Mouse (Mus musculus) limb, embryonic 13.5 days (tissue): ENCODE results near the gene Arl9. TPM values are rescaled to one million over a fixed set of nuclear protein-coding genes. Genes with fewer than 3 reads are reported as not detected.
A peak's percentile ranks its signal among the peaks of the same experiment; 100 is the strongest.
"Not testable (repeated sequence)": the region's sequence is repeated elsewhere in the genome, so short reads cannot be mapped to it uniquely, and the experiment has no call there.

Source experiments
- ATAC-seq: fragments of 200-750 bp; cut with Nextera tagmentation; 2 replicates; pipeline ENCODE4 v1.8.0; 2017; ENCODE audit warnings: low read depth, moderate number of reproducible peaks, moderate TSS enrichment; ENCODE audit not compliant: low FRiP score
- H3K27ac ChIP-seq: fragments of 300-500 bp; sonication (generic); 2 replicates; pipeline ENCODE4 v1.5.1; 2015; ENCODE audit warnings: inconsistent platforms, mild to moderate bottlenecking, moderate library complexity
- H3K27me3 ChIP-seq: fragments of 300-500 bp; sonication (generic); 2 replicates; pipeline ENCODE4 v1.6.1; 2015; ENCODE audit warnings: mild to moderate bottlenecking, inconsistent platforms
- H3K36me3 ChIP-seq: fragments of 300-500 bp; sonication (generic); 2 replicates; pipeline ENCODE4 v1.6.1; 2015; ENCODE audit warnings: inconsistent platforms, mild to moderate bottlenecking, moderate library complexity
- H3K4me1 ChIP-seq: fragments of 300-500 bp; sonication (generic); 2 replicates; pipeline ENCODE4 v1.6.1; 2015; ENCODE audit warnings: inconsistent platforms
- H3K4me2 ChIP-seq: fragments of 300-500 bp; sonication (generic); replicated peaks from 2 replicates; pipeline ENCODE4 v1.6.1; 2015; ENCODE audit warnings: inconsistent platforms, mild to moderate bottlenecking, moderate library complexity
- H3K4me3 ChIP-seq: fragments of 300-500 bp; sonication (generic); 2 replicates; pipeline ENCODE4 v1.5.1; 2015; ENCODE audit warnings: moderate library complexity, mild to moderate bottlenecking, inconsistent platforms
- H3K9ac ChIP-seq: fragments of 300-500 bp; sonication (generic); 2 replicates; pipeline ENCODE4 v1.6.1; 2015; ENCODE audit warnings: mild to moderate bottlenecking, inconsistent platforms
- H3K9me3 ChIP-seq: fragments of 300-500 bp; sonication (generic); 2 replicates; pipeline ENCODE4 v1.6.1; 2016; ENCODE audit warnings: inconsistent platforms
- WGBS: fragments of 180-500 bp; shearing (Covaris S2); methylation state at CpG from one replicate; pipeline ENCODE4 v1.1.7; 2015; 5-methylcytosine and 5-hydroxymethylcytosine counted together
- polyA plus RNA-seq: library from polyadenylated mRNA; unstranded; fragments of >200 nt; fragmentation: Nextera tagmentation; extraction: Ambion mirVana; gene quantifications from 2 replicates; pipeline ENCODE4 v1.2.1, GENCODE M21; 2015

The Arl9 gene
- polyA plus RNA-seq = not detected in 2 replicates

- no peaks in the 10 kb centered on the region for H3K4me1 ChIP-seq
- H3K4me2 ChIP-seq = no peak within 1 kb of the TSS
- H3K27me3 ChIP-seq = no peaks in the 10 kb centered on the region
- no peak for ATAC-seq
- peaks cover 4% of the 10 kb centered on the region; the same call in 1 of the 2 replicates for H3K9me3 ChIP-seq
- no peak within 1 kb of the TSS for H3K27ac ChIP-seq
- no peak within 1 kb of the TSS for H3K4me3 ChIP-seq
- peaks cover 21% of the 10 kb centered on the region for H3K36me3 ChIP-seq
- WGBS = 94% methylated on average over 6 of the region's 6 CpGs
- no peak within 1 kb of the TSS for H3K9ac ChIP-seq
Measured at GRCm38 (mm10) chr5:77004051-77004821, at the start of gene Arl9. Arl9 (plus strand) TSS chr5:77004055.

- ATAC-seq = no peak
- H3K9me3 ChIP-seq = no peaks in the 10 kb centered on the region
- H3K4me1 ChIP-seq = peaks cover 43% of the 10 kb centered on the region
- WGBS = 75% methylated on average over 6 of the region's 6 CpGs
- H3K27me3 ChIP-seq = no peaks in the 10 kb centered on the region
- no peak overlapping the region for H3K4me3 ChIP-seq
- H3K27ac ChIP-seq = 0 out of 2 replicates have a peak overlapping the region, but pooled peaks have one; percentile 7
- H3K4me2 ChIP-seq = no peak overlapping the region
- peaks cover 42% of the 10 kb centered on the region for H3K36me3 ChIP-seq
- H3K9ac ChIP-seq = no peak overlapping the region
Measured at GRCm38 (mm10) chr5:76954271-76954900, 49.5 kb upstream of the Arl9 start.

- H3K4me3 ChIP-seq = no peak overlapping the region
- no peak overlapping the region for H3K9ac ChIP-seq
- H3K36me3 ChIP-seq = peaks cover 51% of the 10 kb centered on the region
- no peak overlapping the region for H3K4me2 ChIP-seq
- no peak for ATAC-seq
- peaks cover 33% of the 10 kb centered on the region for H3K4me1 ChIP-seq
- 87% methylated on average over 4 of the region's 4 CpGs for WGBS
- no peaks in the 10 kb centered on the region for H3K27me3 ChIP-seq
- peak overlapping the region; percentile 44; the same call in 1 of the 2 replicates for H3K27ac ChIP-seq
- no peaks in the 10 kb centered on the region for H3K9me3 ChIP-seq
Measured at GRCm38 (mm10) chr5:76955474-76955873, 48.4 kb upstream of the Arl9 start.

- 84% methylated on average over 1 of the region's 1 CpGs for WGBS
- Histone ChIP-seq H3K4me1 (peaks cover 25% of the 10 kb centered on the region), H3K4me3 (no peak overlapping the region), H3K36me3 (peaks cover 75% of the 10 kb centered on the region), H3K27ac (no peak overlapping the region), H3K9me3 (no peaks in the 10 kb centered on the region), H3K4me2 (no peak overlapping the region), H3K9ac (no peak overlapping the region), H3K27me3 (no peaks in the 10 kb centered on the region)
- ATAC-seq = no peak
Measured at GRCm38 (mm10) chr5:76957954-76958353, 45.9 kb upstream of the Arl9 start.

- H3K4me1 ChIP-seq = peaks cover 11% of the 10 kb centered on the region
- 76% methylated on average over 5 of the region's 5 CpGs for WGBS
- H3K4me3 ChIP-seq = no peak overlapping the region
- no peak for ATAC-seq
- no peak overlapping the region for H3K27ac ChIP-seq
- H3K9me3 ChIP-seq = no peaks in the 10 kb centered on the region
- no peak overlapping the region for H3K4me2 ChIP-seq
- no peaks in the 10 kb centered on the region for H3K27me3 ChIP-seq
- no peak overlapping the region for H3K9ac ChIP-seq
- peaks cover 81% of the 10 kb centered on the region for H3K36me3 ChIP-seq
Measured at GRCm38 (mm10) chr5:76959587-76959986, 44.3 kb upstream of the Arl9 start.

- ATAC-seq = no peak
- Histone ChIP-seq H3K27ac (no peak overlapping the region), H3K27me3 (no peaks in the 10 kb centered on the region), H3K4me1 (no peaks in the 10 kb centered on the region), H3K4me2 (no peak overlapping the region), H3K9me3 (no peaks in the 10 kb centered on the region), H3K9ac (no peak overlapping the region), H3K4me3 (no peak overlapping the region), H3K36me3 (peaks cover 87% of the 10 kb centered on the region)
- WGBS = 62% methylated on average over 11 of the region's 11 CpGs
Measured at GRCm38 (mm10) chr5:76962545-76962944, 41.3 kb upstream of the Arl9 start.

GRCm38 (mm10) chr5:76964651-76965050 lies 39.2 kb upstream of the Arl9 start:
- Histone ChIP-seq H3K9me3 (no peaks in the 10 kb centered on the region), H3K9ac (no peak overlapping the region), H3K4me2 (no peak overlapping the region), H3K36me3 (peaks cover 88% of the 10 kb centered on the region), H3K4me1 (no peaks in the 10 kb centered on the region), H3K27me3 (no peaks in the 10 kb centered on the region), H3K4me3 (no peak overlapping the region), H3K27ac (no peak overlapping the region)
- no peak for ATAC-seq
- WGBS = 88% methylated on average over 3 of the region's 3 CpGs

- Histone ChIP-seq H3K4me2 (no peak overlapping the region), H3K27me3 (no peaks in the 10 kb centered on the region), H3K4me3 (no peak overlapping the region), H3K9me3 (no peaks in the 10 kb centered on the region), H3K36me3 (peaks cover 57% of the 10 kb centered on the region), H3K9ac (no peak overlapping the region), H3K4me1 (peaks cover 8% of the 10 kb centered on the region), H3K27ac (no peak overlapping the region)
- no peak for ATAC-seq
- 79% methylated on average over 5 of the region's 5 CpGs for WGBS
Measured at GRCm38 (mm10) chr5:76969250-76969649, 34.6 kb upstream of the Arl9 start.

- not testable (repeated sequence) for H3K4me3 ChIP-seq, ATAC-seq, H3K27me3 ChIP-seq, H3K9me3 ChIP-seq, H3K9ac ChIP-seq, H3K27ac ChIP-seq, H3K4me2 ChIP-seq
- peaks cover 16% of the 10 kb centered on the region for H3K4me1 ChIP-seq
- H3K36me3 ChIP-seq = peaks cover 42% of the 10 kb centered on the region
- 81% methylated on average over 1 of the region's 1 CpGs for WGBS
Measured at GRCm38 (mm10) chr5:76971115-76971514, 32.7 kb upstream of the Arl9 start.

- Histone ChIP-seq H3K9me3 (no peaks in the 10 kb centered on the region), H3K4me3 (peak overlapping the region; percentile 94), H3K27ac (no peak overlapping the region), H3K4me2 (peak overlapping the region; percentile 89), H3K27me3 (no peaks in the 10 kb centered on the region), H3K9ac (peak overlapping the region; percentile 82), H3K4me1 (peaks cover 19% of the 10 kb centered on the region), H3K36me3 (peaks cover 42% of the 10 kb centered on the region)
- 72% methylated on average over 3 of the region's 3 CpGs for WGBS
- ATAC-seq = no peak
Measured at GRCm38 (mm10) chr5:76973488-76973887, 30.4 kb upstream of the Arl9 start.

GRCm38 (mm10) chr5:76974207-76974553 lies 29.7 kb upstream of the Arl9 start:
- H3K9ac ChIP-seq = peak overlapping the region; percentile 82
- no peak; the same call in none of the 2 replicates for ATAC-seq
- H3K4me1 ChIP-seq = peaks cover 19% of the 10 kb centered on the region
- no peak overlapping the region for H3K27ac ChIP-seq
- no peaks in the 10 kb centered on the region for H3K27me3 ChIP-seq
- no peaks in the 10 kb centered on the region for H3K9me3 ChIP-seq
- 3% methylated on average over 17 of the region's 17 CpGs for WGBS
- H3K36me3 ChIP-seq = peaks cover 40% of the 10 kb centered on the region
- H3K4me2 ChIP-seq = peak overlapping the region; percentile 89
- H3K4me3 ChIP-seq = peak overlapping the region; percentile 94

GRCm38 (mm10) chr5:76974554-76975285 lies 29.1 kb upstream of the Arl9 start, which contains the start of gene Srp72:
Srp72 (plus strand) TSS chr5:76974683.
- H3K9me3 ChIP-seq = no peaks in the 10 kb centered on the region
- no peaks in the 10 kb centered on the region for H3K27me3 ChIP-seq
- H3K4me2 ChIP-seq = peak within 1 kb of the TSS; percentile 89
- peak within 1 kb of the TSS; percentile 87 for H3K27ac ChIP-seq
- ATAC-seq = peak; percentile 94
- peak within 1 kb of the TSS; percentile 90 for H3K9ac ChIP-seq
- H3K4me3 ChIP-seq = peak within 1 kb of the TSS; percentile 94
- WGBS = under 1% methylated on average over 60 of the region's 60 CpGs
- peaks cover 19% of the 10 kb centered on the region for H3K4me1 ChIP-seq
- peaks cover 40% of the 10 kb centered on the region for H3K36me3 ChIP-seq
